Mouse (Mus musculus) layer of hippocampus, adult 9-11 months (tissue): ENCODE measurements at regions not wholly inside any gene's neighbourhood (a gene's known extent, or its start where the extent isn't known, plus 50 kb on each side); places are given as distances from the start of the nearest gene placed in this dataset.

Experiments
- DNase-seq: peaks from one replicate; pipeline ENCODE4 v3.0.0; 2022

DNA sequence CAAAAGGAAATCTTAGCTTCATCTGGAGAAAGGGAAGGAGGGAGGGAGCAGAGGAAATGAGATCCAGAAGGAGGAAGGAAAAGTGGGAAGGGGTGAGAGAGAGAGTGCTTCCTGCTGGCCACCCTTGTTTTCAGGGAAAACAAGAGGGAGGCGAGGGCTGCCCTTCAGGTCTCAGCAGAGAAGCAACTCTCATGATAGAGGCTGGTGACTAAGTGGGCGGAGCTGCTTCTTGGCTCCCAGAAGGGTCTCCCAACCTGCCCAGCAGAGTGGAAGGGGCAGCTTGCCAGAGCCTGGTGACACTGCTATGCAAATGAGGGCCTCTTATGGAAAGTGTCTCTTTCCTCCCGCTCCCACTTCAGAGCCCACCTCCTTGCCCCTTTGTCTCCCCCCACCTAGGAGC is 285.8 kb downstream of the Barhl2 start:
- DNase-seq, result no peak

DNA sequence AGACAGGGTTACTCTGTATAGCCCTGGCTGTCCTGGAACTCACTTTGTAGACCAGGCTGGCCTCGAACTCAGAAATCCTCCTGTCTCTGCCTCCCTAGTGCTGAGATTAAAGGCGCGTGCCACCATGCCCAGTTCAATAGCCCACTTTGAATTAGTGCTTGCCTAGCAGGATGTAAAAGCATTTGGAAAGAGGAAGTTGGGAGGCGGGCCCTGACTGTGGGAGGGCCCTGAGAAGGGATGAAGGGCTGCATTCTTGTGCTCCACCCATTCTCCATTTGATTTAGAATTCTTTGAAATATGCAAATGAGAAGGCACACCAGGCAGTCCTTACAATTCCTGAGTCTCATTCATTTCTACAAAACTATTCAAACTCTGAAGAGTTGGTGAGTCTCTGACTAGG is 287.6 kb downstream of the Barhl2 start:
- DNase-seq, result no peak

DNA sequence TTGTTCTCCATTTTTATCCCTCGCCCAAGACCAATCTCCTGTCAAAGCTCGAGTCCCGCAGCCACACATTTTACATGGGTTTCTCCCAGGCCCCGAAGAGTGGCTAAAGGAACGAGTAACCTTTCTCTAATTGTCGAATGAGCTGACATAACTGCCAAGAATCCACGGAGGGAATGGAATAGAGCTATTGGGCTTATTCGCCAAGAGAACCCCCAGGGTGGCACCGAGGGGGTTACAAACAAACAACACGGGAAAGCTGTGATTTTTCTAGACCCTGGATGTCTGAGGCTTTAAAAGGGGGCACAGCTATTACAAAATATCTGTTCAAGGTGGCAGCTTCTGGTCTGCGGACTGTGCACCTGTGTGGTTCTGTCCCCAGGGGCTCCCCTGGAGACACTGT is 290.4 kb downstream of the Barhl2 start:
- DNase-seq, result no peak

DNA sequence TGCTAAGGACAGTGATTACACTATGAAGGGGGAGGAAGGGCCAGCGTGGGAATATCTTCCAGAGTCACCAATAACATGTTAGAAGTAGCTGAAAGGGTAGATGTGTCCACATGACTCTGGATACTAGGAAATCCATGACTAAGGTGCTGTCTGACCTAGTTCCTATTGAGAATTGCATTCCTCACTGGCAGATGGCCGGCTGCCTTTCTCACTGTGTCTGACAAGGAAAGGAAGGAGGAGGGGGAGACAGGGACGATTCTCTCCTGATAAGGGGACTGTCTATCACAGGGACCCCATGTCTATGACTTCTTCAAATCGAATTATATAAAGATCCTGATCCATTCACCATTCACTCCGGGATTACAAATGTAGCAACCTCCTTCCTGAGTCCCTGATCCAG is 289.9 kb downstream of the Zfp326 start:
- no peak for DNase-seq

DNA sequence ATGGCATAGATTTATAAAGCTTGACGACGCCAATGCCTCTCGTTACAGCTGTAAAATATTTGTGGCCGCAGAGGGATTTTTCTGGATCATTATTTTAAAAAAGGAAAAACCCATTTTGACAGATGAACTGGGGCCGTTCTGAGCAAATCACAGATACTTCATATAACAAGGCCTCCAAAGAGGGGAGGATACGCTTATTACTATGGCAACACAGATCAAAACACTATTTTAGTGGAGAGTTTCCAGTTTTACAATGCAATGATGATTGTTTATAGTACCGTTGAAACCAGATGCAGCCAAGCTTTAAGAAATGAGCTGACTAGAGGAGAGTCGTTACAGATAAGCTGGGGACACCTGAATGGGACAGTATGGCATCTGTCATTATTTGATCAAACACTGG is 287.8 kb downstream of the Zfp326 start:
- no peak for DNase-seq

DNA sequence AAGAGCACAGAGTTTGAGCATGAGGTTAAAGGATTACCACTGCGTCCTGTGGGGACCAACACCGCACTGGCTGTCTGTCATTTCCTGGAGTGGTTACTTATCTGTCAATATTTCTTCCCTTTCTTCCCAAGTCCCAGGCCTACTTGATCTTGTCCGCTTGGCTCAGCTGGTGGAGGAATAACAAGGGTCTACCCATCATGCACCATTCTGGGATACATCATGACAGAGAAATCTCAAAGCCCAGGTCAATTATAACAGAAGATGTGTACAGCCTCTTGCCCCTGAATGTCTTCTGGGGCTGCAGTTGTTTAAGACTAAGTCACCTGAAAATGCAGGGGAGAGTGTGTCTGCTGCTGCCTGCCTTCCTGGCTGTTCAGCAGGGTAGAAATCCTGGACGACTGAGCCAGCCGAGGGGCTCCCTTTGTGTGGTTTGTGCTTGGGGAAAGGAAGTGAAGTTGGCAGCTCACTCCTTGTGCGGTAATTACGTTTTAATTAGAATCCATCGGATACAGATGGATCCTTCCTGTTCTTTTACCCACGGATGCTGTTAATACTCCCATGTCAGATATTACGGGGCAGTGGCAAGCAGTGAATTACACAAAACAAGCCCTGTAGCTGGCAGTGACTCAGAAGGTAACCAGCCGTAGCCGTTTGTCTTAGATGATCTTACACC is 286.8 kb downstream of the Zfp326 start:
- DNase-seq, result no peak

DNA sequence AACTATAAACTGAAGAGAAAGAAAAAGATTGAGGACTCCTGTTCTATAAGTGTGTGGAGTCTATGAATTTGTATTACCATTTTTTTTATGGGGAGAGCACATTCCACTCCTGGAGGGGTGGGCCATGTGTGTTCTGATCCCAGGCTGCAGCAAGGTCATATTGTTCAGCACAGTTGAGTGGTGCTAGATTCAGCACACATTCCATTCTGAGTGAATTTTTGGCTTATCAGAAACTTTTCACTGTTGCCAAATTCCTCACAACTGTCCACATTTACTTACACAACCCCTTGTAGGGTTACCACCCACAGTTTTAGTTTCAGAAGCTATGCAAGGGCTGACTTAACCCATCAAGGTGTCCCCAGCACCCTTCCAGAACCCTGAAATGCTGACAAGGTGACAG is 262.7 kb downstream of the Zfp326 start:
- DNase-seq, result no peak

DNA sequence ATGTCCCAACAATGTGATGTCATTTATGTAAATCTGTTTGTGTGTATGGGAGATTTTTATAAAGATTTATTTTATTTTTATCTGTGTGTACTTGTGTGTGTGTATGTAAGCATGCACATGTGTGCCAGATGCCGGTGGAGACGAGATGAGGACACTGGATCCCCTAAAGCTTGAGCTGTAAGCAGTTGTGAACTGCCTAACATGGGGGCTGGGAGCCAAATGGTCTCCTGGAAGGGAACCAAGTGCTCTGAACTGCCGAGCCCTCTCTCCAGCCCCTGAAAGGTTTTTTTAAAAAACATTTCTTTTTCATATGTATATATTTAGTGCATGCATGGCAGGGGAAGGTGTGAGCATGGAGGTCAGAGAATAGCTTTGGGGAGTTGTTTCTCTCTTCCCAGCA is 246.6 kb downstream of the Zfp326 start:
- DNase-seq, result no peak

DNA sequence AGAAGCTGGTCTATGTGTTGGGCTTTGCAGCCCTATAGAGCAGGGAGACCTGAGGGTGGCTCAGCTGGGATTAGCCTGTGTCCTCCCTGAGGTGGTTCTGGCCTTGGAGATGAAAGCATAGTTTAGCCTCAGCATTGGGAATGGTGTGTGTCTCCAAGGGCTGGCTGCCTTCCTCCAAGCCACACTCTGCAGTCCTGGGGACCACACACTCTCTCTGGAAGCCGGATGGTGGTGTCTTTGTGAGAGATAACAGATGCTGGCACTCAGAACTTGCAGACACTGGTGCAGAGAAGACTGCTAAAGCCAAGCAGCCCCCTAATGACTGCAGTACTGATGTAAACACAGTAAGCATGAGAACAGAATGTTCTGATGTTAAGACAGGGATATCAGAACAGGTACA is 243.2 kb downstream of the Zfp326 start:
- DNase-seq, result no peak

DNA sequence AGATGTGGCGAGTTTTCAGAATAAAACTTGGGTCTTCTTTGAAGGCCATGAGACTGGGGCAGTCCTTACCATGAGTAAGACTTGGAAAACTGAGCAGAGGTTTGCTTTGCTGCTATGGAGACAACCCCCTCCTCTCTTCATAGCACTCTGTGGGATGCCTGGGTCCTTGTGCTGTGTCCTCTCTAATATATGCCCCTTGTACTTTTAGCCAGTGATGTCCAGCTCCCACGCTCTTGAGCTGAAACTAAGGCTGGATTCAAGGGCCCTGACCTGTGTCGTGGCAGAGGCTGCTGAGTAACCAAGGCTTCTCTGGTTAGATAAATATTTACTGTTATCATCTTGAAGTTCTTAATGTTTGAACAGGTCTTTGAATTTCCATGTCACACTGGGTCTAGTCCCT is 236.8 kb downstream of the Zfp326 start:
- DNase-seq, result no peak

DNA sequence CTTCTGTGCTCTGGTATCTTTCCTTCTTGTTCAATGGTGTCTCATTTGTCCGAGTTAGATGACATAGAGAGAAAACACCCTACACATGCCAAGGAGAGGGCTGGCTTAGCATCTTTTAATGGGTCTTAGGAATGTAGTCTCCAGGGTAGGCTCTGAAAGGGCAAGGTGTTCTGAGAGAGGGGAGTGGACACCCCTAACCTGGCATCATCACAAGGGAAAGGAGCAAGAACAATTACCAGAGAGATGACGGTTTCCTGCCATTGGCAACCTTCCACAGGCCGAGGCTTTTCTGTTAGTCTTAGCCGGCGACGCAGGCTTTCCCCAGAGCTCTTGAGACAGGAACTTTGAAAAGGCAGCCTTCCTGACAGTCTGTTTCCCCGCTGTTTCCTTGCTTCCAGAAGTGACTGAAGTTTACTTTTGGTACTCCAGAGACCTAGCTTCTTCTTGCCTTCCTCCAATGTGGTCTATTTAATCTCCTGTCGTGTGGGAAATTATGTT is 232.2 kb downstream of the Zfp326 start:
- DNase-seq, result no peak

DNA sequence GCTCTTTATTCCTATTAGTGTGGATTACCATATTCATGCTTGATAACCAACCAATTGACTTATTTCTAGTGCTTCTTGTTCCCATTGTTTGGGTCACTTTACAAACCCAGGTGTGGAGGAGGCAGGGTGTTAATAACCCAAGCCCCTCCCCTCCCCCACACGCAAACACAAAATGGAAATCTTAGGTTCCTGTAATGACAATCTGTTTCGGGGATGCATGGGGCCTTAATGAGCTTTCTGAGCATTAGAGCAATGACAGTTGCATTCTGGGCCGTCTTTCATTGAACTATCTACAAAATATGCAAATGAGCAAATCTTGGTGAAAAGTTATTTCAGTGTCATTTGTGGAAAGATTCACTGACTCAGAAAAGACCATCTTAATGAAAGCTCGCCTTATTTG is 225.9 kb downstream of the Zfp326 start:
- no peak for DNase-seq

DNA sequence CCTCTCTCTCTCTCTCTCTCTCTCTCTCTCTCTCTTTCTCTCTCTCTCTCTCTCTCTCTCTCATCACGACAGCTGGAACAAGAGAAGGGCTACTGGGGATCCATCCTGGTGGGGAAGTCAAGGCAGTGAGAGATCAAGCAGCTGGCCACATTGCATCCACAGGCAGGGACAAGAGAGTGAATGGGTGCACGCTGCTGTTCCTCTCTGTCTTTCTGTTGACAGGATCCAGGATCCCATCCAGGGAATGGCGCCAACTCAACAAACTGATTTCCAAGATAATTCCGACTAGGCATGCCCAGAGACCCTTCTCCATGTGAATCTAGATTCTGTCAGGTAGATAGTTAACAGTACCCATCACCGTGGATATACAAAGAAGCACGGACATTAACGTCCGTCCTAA is 222.5 kb downstream of the Zfp326 start:
- no peak for DNase-seq

DNA sequence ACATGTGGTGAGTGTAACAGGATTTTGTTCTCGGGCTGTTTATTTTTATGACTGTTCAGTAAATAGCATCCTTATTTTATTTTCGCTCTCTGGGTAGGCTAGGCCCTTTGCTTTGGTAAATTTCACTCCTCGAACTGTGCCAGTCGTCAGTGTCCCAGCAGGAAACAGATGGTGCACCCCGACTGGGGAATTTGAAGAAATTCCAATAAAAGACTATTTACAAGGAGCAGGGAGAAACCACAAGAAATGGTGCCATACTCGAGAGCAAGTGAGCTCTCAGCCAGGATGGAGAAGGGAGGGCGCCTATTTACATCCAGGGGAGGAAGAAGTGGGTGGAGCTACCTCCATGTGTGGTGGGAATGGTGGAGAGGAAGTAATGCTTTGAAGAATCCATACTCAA is 213.0 kb downstream of the Zfp326 start:
- peak; percentile 16 for DNase-seq

DNA sequence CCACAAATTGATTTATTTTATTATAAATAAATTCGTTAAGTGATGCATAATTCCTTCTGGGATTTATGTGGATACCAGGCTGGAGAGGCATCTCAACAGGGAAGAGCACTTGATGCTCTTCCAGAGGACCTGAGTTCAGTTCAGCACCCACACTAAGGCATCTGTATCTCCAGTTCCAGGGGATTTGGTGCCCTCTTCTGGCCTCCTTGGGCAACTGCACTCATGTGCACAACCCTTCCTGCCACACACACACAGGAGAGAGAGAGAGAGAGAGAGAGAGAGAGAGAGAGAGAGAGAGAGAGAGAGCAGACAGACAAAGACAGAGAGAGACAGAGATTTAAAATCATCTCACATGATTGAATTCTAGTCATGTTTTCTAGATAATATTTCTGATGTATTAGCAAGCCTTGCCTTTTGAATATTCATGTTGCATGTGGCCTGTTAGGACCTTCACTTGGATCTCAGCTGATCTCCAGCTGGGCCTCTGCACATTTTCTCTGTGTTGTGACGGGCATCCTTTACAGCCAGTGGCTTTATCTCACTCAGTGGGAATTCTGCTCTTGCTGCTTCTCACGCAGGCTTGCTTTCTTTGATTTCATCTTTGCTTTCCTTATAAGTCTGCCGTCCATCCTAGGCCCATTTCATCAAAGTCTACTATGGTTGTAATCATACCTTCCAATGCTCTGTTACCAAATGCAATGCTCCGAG is 212.3 kb downstream of the Zfp326 start:
- DNase-seq, result no peak

DNA sequence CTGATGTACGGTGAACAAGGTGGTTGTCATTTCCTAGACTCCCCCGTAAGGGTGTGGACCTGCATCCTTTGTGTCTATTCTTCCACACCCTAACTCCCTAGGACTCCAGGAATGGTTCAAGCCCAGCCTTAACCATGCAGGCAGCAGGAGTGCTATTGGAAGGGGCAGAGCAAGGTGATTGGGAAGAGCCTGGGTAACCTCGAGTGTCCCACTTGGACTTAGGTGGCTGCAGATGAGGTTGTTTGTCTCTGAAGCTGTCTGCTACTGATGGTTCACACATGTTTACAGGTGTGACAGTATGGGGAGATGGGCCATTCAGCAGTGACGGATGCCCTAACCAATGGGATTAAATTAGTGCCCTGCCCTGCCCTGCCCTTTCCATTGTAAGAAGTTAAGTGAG is 207.4 kb downstream of the Zfp326 start:
- no peak for DNase-seq

DNA sequence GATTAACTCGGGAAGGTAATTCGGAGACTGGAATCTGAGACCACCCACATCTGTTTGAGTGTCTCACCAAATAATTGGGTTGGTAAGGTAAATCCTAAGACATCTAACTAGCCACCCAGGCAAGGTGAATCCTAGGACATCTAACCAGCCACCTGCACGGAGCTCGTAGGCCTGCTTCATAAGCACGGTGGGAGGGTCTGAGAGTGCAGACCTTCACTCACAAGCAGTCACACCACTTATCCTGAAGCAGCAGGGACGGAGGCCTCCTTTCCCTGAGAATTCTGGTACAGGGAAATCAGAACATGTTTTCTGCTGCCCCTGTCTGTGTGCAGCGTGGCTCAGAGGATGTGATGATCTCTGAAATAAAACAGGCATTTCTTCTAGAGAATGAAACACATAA is 206.5 kb downstream of the Zfp326 start:
- DNase-seq, result no peak

DNA sequence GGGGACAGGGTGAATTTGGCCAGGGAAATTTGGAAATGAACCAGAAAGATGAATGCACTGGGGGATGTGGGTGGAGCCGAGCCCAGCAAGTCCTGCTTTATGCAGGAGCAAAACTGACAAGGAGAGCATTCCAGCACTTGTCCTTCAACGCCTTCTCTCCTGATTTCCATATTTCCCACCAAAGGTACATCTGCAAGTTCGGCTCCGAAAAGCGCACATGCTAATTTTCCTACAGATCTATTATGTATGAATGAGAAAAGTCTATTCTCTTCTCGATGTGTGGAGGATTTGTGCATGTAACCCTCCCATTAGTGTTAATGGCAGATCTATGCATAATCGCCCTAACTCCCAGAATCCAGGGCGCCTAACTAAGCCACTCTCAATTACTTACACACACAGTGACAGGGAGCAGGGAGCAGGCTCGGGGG is 190.8 kb downstream of the Zfp326 start:
- no peak for DNase-seq

DNA sequence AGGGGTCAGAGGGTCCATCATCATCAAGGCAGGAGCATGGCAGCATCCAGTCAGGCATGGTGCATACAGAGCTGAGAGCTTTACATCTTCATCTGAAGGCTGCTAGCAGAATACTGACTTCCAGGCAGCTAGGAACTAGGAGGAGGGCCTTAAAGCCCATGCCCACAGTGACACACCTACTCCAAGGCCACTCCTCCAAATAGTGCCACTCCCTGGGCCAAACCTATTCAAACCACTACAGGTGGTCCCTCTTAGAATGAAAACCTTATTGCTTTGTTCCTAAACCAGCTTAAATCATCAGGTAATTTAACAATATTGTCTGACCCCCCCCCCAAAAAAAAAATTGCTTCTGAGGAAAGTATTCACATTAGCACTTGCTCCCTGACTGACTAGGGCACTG is 190.3 kb downstream of the Zfp326 start:
- DNase-seq, result no peak

DNA sequence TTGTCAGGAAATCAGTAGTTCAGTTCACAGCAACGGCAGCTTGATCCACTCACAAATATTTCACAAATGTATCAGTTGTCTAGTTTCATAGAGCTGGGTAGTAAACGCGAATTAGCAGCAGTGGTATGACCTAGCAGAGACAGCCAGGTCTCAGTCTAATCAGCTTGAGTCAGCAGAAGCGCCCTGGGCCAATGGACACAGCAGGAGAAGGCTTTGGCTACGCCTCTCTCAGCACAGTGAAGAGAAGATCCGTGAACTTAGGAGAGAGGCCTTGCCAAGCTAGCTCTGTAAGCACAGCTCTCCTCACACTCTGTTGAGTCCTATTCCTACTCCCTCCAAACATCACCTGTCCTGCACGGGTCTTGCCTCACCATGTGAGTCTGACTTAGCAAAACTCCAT is 188.0 kb downstream of the Zfp326 start:
- DNase-seq, result no peak

DNA sequence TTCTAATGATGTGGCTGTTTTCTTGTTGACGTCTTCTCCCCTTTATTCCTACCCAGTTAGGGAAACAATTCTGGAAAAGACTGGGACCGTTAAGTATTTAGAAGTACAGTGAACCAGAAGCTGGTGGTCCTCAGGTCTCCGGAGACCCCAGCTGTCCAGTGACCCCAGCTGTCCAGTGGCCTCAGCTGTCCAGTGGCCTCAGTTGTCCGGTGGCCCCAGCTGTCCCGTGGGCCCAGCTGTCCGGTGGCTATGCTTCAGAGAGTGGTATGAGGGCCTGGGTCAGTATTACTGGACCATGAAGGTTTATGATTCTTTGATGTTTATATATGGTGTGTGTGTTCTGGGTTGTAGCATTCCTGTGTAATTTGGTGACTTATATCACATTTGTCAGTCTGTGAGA is 186.6 kb downstream of the Zfp326 start:
- DNase-seq, result no peak

DNA sequence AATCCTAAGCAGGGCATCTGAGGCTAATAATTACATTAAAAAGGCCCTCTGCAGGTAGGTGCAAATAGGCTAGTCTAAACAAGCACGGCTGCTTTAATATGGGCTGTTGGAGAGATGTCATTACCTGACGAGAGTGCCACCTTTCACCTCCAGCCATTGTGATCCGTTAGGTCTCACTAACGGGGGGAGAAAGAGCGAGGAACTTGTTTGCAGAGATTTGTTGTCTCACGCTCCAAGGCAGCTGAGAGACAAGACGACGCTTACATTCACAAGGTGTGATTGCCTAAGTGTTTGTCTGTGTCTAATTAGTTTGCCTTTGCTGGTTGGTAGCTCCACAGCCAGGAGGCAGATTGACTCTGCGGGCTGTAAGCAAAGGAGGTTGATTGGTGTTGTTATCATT is 180.3 kb downstream of the Zfp326 start:
- no peak for DNase-seq

DNA sequence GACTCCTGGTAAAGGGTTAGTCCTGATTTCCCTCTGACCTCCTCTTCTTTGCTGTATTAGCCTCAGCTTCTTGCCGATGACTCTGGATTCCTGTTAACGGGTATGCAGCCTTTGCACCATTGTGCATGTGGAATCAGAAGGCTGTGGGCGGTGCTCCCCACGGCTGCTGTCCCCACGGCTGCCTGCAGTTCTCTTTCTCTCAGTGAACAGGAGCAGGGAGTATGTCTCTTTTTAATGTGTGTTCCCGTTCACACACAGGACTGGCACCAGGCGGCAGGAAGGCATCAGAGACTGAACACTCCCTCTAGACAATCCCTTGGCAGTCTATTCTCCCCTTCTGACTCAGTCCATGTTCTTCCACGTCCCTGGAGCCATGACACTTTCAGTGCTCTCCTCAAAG is 178.9 kb downstream of the Zfp326 start:
- DNase-seq, result peak; percentile 32

DNA sequence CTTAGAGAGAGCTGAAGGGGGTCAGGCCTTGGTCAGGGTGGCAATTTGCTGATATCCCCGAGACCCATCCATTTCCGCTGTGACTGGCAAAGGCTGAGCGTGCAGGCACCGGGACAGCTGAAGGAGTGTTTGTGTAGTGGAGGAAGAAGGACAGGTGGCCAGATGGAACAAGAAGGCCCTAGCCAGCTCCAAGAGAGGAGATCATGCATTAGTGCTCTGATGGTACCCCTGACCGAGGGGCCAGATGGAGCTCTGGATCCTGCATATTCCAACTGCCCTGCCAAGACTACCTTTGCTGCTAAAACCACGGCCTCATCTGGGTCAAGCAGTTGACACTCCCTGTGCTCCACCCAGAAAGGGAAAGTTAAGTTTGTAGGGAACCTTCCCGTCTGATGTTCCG is 174.7 kb downstream of the Zfp326 start:
- no peak for DNase-seq
